Mouse (Mus musculus) heart, adult 11 months (tissue): ENCODE results near the gene Tgif1.

Experiments used
- DNase-seq: peaks from one replicate; pipeline ENCODE4 v3.0.0; 2022

Gene Tgif1

GRCm38 (mm10) chr17:70799266-70799665, 54.1 kb downstream of the Tgif1 start:
- DNase-seq: peak; percentile 79

GRCm38 (mm10) chr17:70797773-70798045, 55.6 kb downstream of the Tgif1 start:
- peak; percentile 68 for DNase-seq

GRCm38 (mm10) chr17:70796940-70797772, 56.2 kb downstream of the Tgif1 start:
- DNase-seq: peak; percentile 43

GRCm38 (mm10) chr17:70795196-70795595, 58.1 kb downstream of the Tgif1 start:
- peak; percentile 80 for DNase-seq

- DNase-seq: no peak
These were observed 58.6 kb downstream of the Tgif1 start for GRCm38 (mm10) chr17:70794722-70795121.

- peak; percentile 96 for DNase-seq
These were observed 59.1 kb downstream of the Tgif1 start for GRCm38 (mm10) chr17:70794291-70794690.
